Mouse (Mus musculus) left cerebral cortex, adult 18-20 months (tissue): ENCODE results near the gene Sp100. TPM values are rescaled to one million over a fixed set of nuclear protein-coding genes. Genes with fewer than 3 reads are reported as not detected.
A peak's percentile ranks its signal among the peaks of the same experiment; 100 is the strongest.

Experiments
- DNase-seq, 2 experiments: peaks; one replicate each; pipeline ENCODE4 v3.0.0; 2021 to 2022; ENCODE audit warnings: low spot score in 2 of 2, mixed read lengths in 1 of 2
- total RNA-seq, 2 experiments: library from RNA; stranded (reverse); gene quantifications; 2 replicates each; pipeline ENCODE4 v1.2.3; 2021

Gene Sp100
- total RNA-seq, 2 experiments from 2014 or later: 2.7 to 3.2 TPM

GRCm38 (mm10) chr1:85697721-85698493 is 48.1 kb downstream of the Sp100 start:
- no peak for DNase-seq

GRCm38 (mm10) chr1:85702531-85702930 is 52.7 kb downstream of the Sp100 start:
- DNase-seq: no peak

- peak; percentile 32 to 42 for DNase-seq
Observed at GRCm38 (mm10) chr1:85703245-85704186, 53.7 kb downstream of the Sp100 start.

- DNase-seq: no peak
Observed at GRCm38 (mm10) chr1:85705552-85705951, 55.8 kb downstream of the Sp100 start.

- DNase-seq: no peak
Observed at GRCm38 (mm10) chr1:85706754-85707153, 57.0 kb downstream of the Sp100 start.

- no peak for DNase-seq
Observed at GRCm38 (mm10) chr1:85714501-85714900, 64.7 kb downstream of the Sp100 start.

GRCm38 (mm10) chr1:85716447-85717027 is 66.7 kb downstream of the Sp100 start:
- DNase-seq: no peak

- DNase-seq: no peak
Observed at GRCm38 (mm10) chr1:85719049-85719448, 69.3 kb downstream of the Sp100 start.

GRCm38 (mm10) chr1:85720220-85720893 is 70.6 kb downstream of the Sp100 start:
- DNase-seq: no peak

GRCm38 (mm10) chr1:85730471-85730870 is 80.7 kb downstream of the Sp100 start:
- DNase-seq: no peak

- no peak for DNase-seq
Observed at GRCm38 (mm10) chr1:85732581-85732980, 82.8 kb downstream of the Sp100 start.

- DNase-seq: no peak
Observed at GRCm38 (mm10) chr1:85734511-85734910, 84.7 kb downstream of the Sp100 start.

- no peak for DNase-seq
Observed at GRCm38 (mm10) chr1:85735463-85736123, 85.8 kb downstream of the Sp100 start.

GRCm38 (mm10) chr1:85736355-85737184 is 86.8 kb downstream of the Sp100 start:
- DNase-seq: peak; percentile 67 to 84

GRCm38 (mm10) chr1:85739000-85739399 is 89.2 kb downstream of the Sp100 start:
- DNase-seq: no peak

- DNase-seq: no peak
Observed at GRCm38 (mm10) chr1:85739819-85740218, 90.0 kb downstream of the Sp100 start.

- DNase-seq: no peak
Observed at GRCm38 (mm10) chr1:85740923-85741322, 91.1 kb downstream of the Sp100 start.

- DNase-seq: no peak
Observed at GRCm38 (mm10) chr1:85742333-85742732, 92.5 kb downstream of the Sp100 start.

- DNase-seq: no peak
Observed at GRCm38 (mm10) chr1:85742916-85743505, 93.2 kb downstream of the Sp100 start.
